9 mouse cellular contexts compared by ENCODE assay signal in genomic region chr6:37142991-37143866, GRCm38 (mm10).
DNase-seq lines count a peak whose midpoint lies in the region; ATAC-seq lines count a peak whose summit lies in the region.
"Had no signal": no experiment of that assay in that cellular context is flagged by ENCODE, and none has a peak within 500 bp of the region (broad histone marks: within the 10 kb centered on the region; RNA-seq: fewer than 3 reads in every experiment).

No protein-coding gene starts in this region.

- DNase-seq in heart, adult 18-20 months = peak; percentile 31 to 32
- no peak for DNase-seq in heart, postnatal 25 days (ENCODE audit: low spot score)
- DNase-seq in 3T3-L1 (ENCODE audit: low read depth, low spot score) = peak; percentile 62
- DNase-seq in cerebellum, adult 18-20 months = peak; percentile 37 to 53
- peak; percentile 57 for DNase-seq in retina, postnatal 1 day
- no peak for DNase-seq in gastrocnemius, postnatal 36 days
- DNase-seq in gastrocnemius, postnatal 25 days = no peak

- no peak overlapping the region for H3K9ac ChIP-seq in heart, embryonic 13.5 days

- H3K4me1 ChIP-seq in heart, embryonic 13.5 days = peaks cover 24% of the 10 kb centered on the region

- no peaks in the 10 kb centered on the region for H3K9me3 ChIP-seq in heart, embryonic 13.5 days

- no peaks in the 10 kb centered on the region for H3K27me3 ChIP-seq in heart, embryonic 13.5 days (replicated peaks)

- no peak; the same call in 1 of the 2 replicates for ATAC-seq in heart, embryonic 13.5 days (ENCODE audit: extremely low read depth, insufficient number of reproducible peaks, low FRiP score, low TSS enrichment)

- H3K27ac ChIP-seq in heart, embryonic 13.5 days (replicated peaks) = peak overlapping the region; percentile 75

- H3K4me3 ChIP-seq in heart, embryonic 13.5 days = no peak overlapping the region
- H3K4me3 ChIP-seq: erythroblast, embryonic 14.5 days had no signal

- 63% methylated on average over 11 of the region's 11 CpGs for WGBS in heart, embryonic 13.5 days

- H3K36me3 ChIP-seq in heart, embryonic 13.5 days = no peaks in the 10 kb centered on the region

- H3K4me2 ChIP-seq in heart, embryonic 13.5 days = peak overlapping the region; percentile 35

- intact Hi-C loops in heart, postnatal 25 days (cut with DNase I) = no loop called here
- intact Hi-C loops in gastrocnemius, postnatal 36 days (cut with DNase I) = no loop called here

Comparison
In these comparisons a context has a peak if more than half of its experiments do, and no peak if none do; other contexts are left out.
1. DNase-seq: peak in heart, adult 18-20 months (2 of 2), 3T3-L1 (single experiment), cerebellum, adult 18-20 months (2 of 2) and retina, postnatal 1 day (single experiment); none in heart, postnatal 25 days (single experiment), gastrocnemius, postnatal 36 days (0 of 2) and gastrocnemius, postnatal 25 days (single experiment).